Mouse (Mus musculus): ENCODE results near the gene Gstt2.
"Not testable (repeated sequence)": the region's sequence is repeated elsewhere in the genome, so short reads cannot be mapped to it uniquely, and the experiment has no call there.

The Gstt2 gene

DNA sequence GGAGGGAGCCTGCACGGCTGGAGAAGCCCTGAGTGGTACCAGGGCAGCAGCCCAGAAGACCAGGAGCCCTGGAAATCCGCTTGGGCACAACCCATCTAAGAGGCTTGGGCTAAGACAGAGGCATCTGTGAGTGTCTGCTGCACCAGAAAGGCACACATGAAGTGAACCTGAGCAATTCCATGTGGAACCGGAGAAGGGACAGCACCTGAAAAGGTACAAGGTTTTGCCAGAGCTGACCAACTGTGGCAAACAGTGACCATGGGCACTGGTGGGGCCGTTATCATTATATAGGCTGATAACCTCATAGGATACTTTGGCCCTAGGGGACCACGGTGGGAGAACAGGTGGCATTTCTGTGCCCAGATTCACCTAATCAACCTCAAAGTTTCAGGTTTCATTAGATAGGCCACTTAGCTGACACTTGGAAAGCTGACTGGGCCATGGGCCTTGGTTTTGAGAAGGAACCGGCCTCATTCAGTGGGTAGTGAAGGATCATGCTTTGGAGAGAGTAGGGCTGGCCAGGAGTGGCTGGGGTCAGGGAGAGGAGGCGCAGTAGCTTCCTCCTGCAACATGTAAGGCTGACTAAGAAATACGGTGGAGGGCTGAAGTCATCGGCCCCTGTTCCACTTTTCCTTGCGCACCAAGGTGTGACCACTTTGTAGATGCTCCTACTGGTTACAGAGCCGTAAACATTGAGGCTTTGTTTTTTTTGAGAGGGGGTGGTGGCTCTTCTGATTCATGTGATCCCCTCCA lies 19.1 kb upstream of the Gstt2 start:
- no peak for DNase-seq (ENCODE audit: extremely low read depth, insufficient read length, low spot score)

DNA sequence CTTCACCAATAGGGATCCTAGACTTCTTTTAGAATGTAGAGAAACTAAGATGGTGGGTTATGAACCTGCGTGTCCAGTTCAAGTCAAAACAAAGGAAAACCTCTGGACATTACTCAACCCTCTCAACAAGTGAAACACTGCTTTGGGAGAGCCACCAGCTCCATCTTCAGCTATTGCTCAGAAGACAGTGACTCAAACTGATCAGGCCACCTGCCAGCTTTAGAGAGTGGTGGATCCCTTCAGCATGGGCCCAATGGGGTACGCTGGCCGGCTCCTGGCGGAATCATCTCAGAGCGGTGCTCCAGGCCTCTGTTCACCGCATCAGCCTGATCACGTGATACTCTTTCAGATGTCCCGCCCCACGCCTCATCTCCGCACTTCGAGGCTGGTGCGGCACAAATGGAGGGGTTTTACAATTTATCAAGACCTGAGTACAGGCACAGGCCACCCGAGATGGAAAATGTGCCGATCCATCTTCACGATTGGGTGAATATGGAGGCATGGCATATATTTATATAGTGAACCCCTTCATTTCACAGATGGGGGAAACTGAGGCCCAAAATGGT lies 18.3 kb upstream of the Gstt2 start:
- no peak for DNase-seq (ENCODE audit: extremely low read depth, insufficient read length, low spot score)

DNA sequence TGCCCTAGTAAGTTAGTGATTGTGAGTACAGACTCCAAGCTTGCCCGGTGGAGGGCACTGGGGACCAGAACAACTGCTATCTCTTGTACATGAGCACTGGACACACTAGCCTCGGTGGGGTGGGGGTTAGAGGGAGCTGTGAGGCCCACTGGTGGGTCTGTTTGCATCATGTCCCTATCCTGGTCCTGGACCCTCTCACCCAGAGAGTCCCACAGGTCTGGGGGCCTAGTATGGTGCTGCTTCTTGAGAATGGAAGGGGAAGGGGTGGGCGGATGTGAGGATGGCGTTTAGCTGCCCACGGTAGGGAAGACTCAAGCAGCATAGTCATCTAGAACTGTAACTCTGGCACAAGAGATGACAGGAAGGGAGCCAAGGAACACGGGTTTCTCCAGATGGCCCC lies 17.6 kb upstream of the Gstt2 start:
- no peak for DNase-seq (ENCODE audit: extremely low read depth, insufficient read length, low spot score)

DNA sequence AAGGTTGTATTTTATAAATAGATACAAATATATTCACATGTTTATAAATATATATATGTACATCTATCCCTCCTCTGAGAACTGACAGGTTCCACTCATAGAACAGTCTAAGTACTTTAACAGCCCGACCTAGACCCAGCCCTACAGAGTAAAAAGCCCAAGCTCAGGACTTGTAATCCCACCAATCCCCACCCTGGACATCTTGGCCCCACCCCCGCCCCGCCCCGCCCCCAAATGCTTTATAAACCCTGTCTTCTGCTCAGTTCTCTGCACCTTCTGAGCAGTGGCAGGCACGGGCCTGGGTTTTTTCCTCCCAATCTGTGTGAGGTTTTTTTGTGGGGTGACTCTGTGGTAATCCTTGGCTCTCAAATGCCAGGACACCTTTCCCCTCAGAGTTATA lies 16.9 kb upstream of the Gstt2 start:
- no peak for DNase-seq (ENCODE audit: extremely low read depth, insufficient read length, low spot score)

DNA sequence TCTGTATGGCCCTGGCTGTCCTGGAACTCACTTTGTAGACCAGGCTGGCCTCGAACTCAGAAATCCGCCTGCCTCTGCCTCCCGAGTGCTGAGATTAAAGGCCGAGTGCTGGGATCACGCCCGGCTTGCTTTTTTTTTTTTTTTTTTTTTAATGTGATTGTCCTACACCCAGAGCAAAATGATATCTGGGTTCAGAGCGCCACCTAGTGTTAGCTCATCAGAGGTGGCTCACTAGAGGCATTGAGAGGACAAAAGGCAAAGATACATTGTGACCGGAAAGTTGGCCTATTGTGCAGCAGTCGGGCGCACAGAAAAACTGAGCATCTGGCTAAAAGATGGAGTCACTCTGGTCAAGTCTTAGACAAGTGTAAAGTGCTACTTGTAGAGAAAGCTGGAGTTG lies 16.2 kb upstream of the Gstt2 start:
- no peak for DNase-seq (ENCODE audit: extremely low read depth, insufficient read length, low spot score)

DNA sequence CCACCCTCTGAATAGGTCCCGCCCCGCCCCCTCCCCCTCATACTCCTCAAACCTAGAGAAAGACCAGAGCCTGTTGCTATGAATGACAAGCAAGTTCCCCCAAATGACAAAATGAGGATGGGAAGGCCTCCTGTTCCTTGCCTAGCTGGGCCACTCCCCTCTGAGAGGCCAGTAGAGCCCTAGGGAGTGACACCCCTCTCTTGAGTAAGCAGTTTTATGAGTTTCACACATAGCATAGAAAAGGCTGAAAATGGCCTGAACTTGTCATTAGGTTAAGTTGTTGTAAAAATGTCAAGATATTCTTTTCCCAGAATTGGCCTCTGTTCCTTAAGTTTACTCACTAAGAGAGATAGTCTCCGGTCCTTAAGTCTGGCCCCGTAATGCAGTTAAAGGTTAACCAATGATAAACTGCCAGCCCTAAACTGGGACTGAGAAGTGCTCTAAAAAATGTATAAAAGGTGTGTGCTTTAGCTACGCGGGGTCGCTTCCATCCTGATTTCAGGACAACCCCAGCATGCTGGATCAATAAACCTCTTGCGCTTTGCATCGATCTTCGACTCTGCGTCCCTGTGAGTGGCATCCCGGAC lies 15.4 kb upstream of the Gstt2 start:
- no peak for DNase-seq (ENCODE audit: extremely low read depth, insufficient read length, low spot score)

DNA sequence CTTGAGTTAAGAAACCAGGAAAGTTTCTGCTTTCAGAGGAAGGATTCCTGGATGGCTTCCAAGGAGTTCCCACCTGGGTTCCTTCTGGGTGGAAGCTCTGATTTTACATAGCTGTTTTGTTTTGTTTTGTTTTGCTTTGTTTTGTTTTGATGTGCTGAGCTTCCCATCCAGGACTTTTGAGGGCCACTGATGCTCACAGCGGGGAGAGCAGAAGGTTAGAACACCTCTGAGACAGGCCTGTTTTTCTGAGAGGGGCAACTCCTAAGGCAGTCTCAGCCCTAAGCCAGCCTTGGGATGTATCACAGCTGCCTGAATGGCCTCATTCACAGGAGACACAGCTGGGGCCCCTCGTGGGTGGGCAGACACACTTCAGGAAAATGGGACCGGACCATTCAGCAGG lies 14.5 kb upstream of the Gstt2 start:
- no peak for DNase-seq (ENCODE audit: extremely low read depth, insufficient read length, low spot score)

DNA sequence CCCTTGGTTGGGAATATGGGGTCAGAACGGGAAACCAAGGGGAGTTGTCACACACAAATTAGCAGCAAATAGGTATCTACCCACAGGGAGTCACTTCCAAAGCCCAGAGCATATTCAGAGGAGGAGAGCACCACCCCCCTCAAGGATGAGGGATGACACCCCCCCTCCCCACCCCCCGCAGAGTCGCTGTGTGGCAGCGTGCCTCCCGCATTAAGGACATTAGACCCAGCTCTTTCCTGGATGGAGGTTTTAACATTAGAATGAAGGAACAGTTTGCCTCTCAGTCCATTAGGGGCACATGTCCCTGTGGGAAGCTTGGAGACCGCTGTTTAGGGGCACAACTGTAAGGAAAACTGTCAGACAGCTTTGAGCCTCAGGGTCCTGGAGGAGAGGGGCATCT lies 13.9 kb upstream of the Gstt2 start:
- no peak for DNase-seq (ENCODE audit: extremely low read depth, insufficient read length, low spot score)

DNA sequence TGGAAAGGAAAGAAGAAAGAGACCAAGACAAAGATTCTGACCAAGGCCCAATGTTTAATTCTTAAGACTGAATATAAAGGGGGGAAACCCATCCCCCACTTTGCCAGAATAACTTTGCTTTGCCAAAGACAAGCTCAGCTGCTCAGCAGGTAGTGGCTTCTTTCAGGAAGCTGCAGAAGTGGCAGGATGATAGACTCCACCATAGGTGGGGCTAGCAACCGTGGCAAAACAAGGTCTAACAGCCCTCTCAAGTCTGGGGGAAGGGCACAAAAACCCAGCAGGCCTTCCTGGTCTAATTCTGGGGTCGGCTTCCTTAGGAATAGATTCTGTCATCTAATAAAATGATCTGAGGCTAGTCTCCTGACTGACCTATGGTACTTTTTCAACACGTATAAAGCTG lies 11.2 kb upstream of the Gstt2 start:
- no peak for DNase-seq (ENCODE audit: extremely low read depth, insufficient read length, low spot score)

DNA sequence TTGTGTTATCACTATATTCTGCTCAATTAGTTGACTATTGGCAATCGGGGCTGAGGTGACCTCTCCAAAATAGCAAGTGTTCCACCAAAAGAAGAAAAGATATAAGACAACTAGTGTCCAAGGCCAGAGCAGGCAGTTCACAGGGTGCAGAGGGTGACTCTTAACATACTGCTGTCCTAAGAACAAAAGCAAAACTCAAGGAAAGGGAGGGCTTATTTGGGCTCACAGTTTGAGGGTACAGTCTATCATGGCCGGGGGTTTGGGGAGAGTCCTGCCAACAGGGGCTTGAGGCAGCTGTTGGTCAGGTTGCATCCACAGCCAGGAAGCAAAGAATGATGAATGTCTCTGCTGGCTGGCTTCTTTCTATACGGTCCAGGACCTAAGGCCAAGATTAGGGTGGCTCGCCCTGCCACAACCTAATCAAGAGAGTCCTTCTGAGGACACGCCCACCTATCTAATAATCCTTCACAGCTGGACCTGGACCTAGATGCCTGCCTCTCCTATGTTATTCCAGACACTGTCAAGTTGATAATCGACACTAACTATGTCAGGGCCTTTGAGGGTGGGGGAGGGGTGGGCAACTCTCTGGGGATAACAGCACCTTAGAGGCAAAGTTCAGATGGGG lies 8.2 kb upstream of the Gstt2 start:
- DNase-seq (ENCODE audit: extremely low read depth, insufficient read length, low spot score), result no peak

DNA sequence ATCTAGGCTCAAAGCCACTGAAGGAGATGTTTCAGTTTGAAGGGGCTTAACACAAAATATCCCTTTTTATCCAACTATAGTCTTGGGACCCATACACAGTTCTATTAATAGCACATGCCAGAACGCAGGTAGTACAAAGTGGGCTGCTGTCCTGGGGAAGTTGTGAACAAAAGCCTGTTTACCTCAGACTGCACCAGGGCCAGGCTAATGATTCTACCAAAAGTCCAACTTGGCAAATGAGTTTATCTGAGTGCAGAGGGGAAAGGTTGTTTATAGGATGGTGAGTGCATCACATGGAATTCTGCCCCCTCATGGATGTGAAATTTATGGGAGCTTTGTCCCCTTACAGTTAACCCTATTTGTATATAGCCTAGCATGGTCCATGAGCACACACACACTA lies 7.6 kb upstream of the Gstt2 start:
- no peak for DNase-seq (ENCODE audit: extremely low read depth, insufficient read length, low spot score)

DNA sequence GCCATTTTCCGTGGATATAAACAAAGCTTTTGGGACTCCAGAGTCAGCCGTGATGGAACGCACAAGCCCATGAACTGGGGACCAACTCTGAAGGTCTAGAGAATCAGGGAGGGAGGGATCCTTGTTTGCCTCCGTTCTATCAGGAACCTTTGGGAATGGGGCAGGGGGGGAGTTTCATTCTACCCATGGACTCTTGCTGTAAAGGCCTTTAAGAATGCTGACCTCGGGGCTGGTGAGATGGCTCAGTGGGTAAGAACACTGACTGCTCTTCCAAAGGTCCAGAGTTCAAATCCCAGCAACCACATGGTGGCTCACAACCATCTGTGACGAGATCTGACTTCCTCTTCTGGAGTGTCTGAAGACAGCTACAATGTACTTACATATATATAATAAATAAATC lies 6.7 kb upstream of the Gstt2 start:
- DNase-seq (ENCODE audit: extremely low read depth, insufficient read length, low spot score), result not testable (repeated sequence)

DNA sequence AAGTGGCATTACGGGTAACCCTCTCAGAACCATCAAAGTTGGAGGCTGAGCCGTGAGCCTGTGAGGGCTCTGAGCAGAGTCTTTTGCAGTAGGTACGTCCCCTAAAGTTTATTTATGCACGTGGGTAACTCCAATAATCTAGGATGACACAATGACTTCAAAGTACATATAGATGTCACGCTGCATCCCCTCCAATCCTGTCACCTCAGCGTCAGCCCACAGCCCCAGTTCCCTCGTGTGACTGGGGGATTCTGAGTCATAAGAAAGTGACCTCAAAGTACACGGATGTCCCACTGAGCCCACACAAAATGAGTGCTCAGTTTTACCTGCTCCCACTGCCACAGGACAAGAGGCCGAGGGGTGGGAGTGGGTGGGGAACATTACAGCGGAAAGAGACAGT lies 1.9 kb upstream of the Gstt2 start:
- DNase-seq (ENCODE audit: extremely low read depth, insufficient read length, low spot score), result no peak

DNA sequence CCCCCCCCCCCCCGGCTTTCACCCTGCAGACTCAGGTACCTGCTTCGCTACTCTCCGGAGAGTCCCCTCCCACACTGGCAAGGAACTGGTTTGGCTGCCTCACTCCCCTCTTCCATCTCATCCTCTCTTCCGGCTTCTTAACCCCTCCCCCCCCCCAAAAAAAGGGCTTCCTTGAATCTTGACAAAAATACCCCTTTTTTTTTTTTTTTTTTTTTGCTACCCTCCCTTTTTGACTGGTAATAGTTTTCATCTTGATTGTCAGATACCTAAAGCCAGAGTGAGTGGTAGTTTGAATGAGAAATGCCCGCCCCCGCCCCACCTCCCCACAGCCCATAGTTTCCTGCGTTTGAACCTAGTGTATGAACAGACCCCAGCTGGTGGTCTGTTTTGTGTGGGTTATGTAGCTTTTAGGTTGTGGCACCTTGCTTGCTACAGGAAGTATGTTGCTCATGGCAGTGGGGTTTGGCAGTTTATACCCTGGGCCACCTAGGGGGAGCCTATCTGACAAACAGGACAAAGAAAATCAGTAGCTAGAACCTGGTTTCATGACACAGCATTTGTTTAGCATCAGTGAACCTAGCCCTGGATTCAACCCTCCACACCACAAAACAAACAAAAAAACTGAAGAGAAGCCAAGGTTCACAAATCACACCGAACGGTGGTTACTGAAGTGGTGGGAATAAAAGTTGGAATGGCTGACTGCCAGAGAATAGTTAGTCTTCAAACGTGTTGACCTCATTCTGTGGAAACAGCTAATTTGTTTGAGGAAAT lies 1.3 kb downstream of the Gstt2 start:
- no peak for DNase-seq (ENCODE audit: extremely low read depth, insufficient read length, low spot score)

DNA sequence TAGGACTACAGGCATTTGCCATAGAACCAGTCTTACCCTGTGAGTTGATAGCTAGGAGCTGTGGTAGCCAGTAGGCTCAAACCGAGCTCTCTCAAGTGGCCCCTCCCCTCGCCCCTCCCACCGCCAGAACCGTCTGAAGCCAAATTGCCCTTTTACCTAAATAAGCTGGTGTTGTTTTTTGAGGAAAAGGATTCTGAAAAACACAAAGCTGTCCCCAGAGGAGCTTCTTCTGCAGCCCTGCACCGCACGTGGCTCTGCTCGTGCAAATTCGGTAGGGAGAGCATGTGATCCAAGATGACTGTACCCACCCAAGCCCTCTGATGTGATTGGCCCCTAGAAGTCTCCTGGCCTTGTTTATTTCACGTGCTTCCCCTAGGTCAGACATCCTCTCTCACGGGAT lies 1.9 kb downstream of the Gstt2 start:
- peak; percentile 56 for DNase-seq (ENCODE audit: extremely low read depth, insufficient read length, low spot score)

DNA sequence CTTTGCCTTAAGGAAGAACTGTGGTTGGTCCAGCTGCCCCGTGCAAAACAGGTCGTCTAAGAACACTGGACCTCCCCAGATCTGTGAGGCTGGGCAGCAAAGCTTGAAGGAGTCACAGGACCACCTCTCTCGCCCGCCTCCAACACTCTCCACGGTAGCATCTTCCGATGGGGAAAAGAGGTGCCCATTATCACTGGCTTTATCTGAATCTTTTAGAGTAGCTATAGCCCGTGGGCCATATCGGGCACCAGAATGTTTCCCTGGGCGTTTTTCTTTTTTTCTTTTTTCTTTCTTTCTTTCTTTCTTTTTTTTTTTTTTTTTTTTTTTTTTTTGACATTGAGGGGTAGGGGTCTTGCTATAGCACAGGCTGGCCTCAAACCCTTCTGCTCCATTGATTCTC lies 2.5 kb downstream of the Gstt2 start:
- DNase-seq (ENCODE audit: extremely low read depth, insufficient read length, low spot score), result no peak

DNA sequence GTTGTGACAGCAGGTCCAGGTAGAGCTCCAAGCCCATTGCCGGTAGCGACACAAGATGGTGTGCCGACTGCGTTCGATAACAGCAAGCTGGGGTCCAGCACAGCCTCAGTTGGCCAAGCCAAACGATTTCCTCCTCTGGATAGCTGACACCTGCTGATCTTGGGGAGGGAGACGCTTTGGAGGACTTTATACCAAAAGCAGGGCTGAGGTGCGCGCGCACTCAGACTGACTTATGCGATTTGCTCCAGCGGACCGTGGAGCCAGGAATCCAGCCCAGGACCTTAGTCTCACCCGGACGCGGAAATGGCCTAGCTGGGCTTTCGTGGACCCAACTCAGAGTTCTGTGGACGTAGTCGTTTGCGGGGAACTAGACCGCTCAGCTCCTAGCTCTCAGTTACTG lies 3.0 kb downstream of the Gstt2 start:
- DNase-seq (ENCODE audit: extremely low read depth, insufficient read length, low spot score), result no peak

DNA sequence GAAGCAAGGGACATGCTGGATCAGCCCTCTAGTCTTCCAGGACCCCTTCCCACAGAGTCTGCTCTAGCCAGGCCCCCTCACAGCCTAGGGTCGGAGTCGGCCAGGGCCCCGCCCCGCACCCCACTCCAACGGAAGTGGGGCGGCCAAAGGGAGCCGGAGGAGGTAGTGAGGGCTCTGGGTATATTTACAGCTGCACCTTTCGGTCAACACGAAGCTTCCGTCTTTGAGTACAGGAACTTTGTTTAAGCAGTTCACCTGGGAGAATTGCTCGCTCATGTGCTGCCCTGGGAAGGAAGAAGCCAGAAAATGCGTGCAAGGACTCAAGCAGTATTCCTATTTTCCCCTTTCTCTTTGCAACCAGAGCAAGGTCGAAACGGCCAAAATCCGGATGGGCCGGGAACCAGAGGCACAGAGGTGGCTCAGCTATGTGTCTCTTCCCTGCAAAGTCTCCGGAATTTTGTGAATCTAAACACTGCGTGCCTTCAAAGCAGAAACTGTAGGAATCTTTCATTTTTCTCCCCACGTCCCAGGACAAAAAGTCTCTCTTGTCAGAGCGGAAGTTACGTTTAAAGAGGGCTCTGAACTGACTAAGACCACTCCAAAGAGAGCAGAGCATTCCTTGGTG lies 3.7 kb downstream of the Gstt2 start:
- no peak for DNase-seq (ENCODE audit: extremely low read depth, insufficient read length, low spot score)

DNA sequence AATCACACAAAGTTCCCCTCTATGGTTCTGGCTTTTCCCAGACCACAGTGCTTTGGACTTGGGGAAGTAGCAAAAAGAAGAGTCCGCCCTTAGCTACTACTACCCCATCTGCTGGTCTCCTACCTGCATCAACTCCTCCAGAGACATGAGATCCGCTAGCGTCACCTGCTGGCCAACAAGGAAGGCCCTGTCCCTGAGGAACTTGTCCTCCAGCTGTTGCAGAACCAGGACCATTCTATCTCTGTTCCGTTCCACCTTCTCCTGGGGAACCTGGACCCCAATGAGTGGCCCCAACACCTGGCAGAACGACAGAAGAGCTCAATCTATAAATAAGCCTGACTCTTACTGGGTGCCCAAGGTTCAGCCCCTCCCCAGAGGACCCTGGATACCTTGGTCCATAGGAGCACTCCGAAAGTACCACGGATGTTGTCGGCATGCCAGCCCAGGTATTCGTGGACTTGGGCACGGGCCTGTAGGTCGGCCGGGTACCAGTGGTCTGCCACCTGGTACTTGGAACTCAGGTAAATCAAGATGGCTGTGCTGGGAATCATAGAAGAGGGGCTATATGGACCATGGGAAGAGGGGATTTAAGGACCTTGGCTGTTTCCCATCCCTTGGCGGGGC lies 4.8 kb downstream of the Gstt2 start:
- DNase-seq (ENCODE audit: extremely low read depth, insufficient read length, low spot score), result peak; percentile 40

DNA sequence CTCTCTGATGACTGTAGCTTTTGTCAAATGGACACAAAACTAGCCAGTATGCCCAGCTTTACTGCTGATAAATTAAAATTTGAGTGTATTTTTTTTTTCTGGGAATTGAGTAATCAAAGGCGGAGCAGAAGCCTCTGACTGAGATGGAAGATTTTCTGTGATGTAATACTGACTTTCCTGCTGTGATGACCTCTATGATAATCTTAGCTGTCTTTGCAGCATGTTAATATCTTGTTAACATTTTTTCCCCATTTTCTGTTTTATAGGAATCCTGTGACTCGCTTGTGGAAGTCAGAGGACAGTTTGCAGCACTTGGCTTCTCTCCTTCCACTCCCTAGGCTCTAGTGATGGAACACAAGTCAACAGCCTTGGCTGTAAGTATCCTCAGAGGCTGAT lies 7.0 kb downstream of the Gstt2 start:
- DNase-seq (ENCODE audit: extremely low read depth, insufficient read length, low spot score), result no peak
